Mouse (Mus musculus) limb, embryonic 11.5 days (tissue): ENCODE results near the gene Cnot6. TPM values are rescaled to one million over a fixed set of nuclear protein-coding genes. Genes with fewer than 3 reads are reported as not detected.

ENCODE experiments used
- ATAC-seq: fragments of 200-750 bp; cut with Nextera tagmentation; 2 replicates; pipeline ENCODE4 v1.8.0; 2017; ENCODE audit warnings: low read depth; ENCODE audit not compliant: insufficient number of reproducible peaks, low FRiP score, low TSS enrichment
- DNase-seq: peaks from one replicate; pipeline ENCODE4 v3.0.0-alpha.2; 2015; ENCODE audit warnings: low spot score
- H3K27ac ChIP-seq: fragments of 300-500 bp; sonication (generic); replicated peaks from 2 replicates; pipeline ENCODE4 v1.5.1; 2014; ENCODE audit warnings: low read depth, mild to moderate bottlenecking, low read length
- H3K27me3 ChIP-seq: fragments of 300-500 bp; sonication (generic); 2 replicates; pipeline ENCODE4 v1.6.1; 2014; ENCODE audit warnings: mild to moderate bottlenecking, low read length, mixed read lengths; ENCODE audit not compliant: control insufficient read depth, insufficient read depth
- H3K36me3 ChIP-seq: fragments of 300-500 bp; sonication (generic); 2 replicates; pipeline ENCODE4 v1.6.1; 2014; ENCODE audit warnings: mild to moderate bottlenecking, low read length, moderate library complexity, mixed read lengths; ENCODE audit not compliant: control insufficient read depth, insufficient read depth
- H3K4me1 ChIP-seq: fragments of 300-500 bp; sonication (generic); 2 replicates; pipeline ENCODE4 v1.6.1; 2014; ENCODE audit warnings: low read length, mixed read lengths; ENCODE audit not compliant: control insufficient read depth, insufficient read depth
- H3K4me2 ChIP-seq: fragments of 300-500 bp; sonication (generic); 2 replicates; pipeline ENCODE4 v1.6.1; 2014; ENCODE audit warnings: low read depth, mild to moderate bottlenecking, moderate library complexity; ENCODE audit not compliant: severe bottlenecking
- H3K4me3 ChIP-seq: fragments of 300-500 bp; sonication (generic); 2 replicates; pipeline ENCODE4 v1.5.1; 2014; ENCODE audit warnings: low read depth, low read length
- H3K9ac ChIP-seq: fragments of 300-500 bp; sonication (generic); 2 replicates; pipeline ENCODE4 v1.6.1; 2014; ENCODE audit warnings: mild to moderate bottlenecking, low read length
- H3K9me3 ChIP-seq: fragments of 300-500 bp; sonication (generic); 2 replicates; pipeline ENCODE4 v1.6.1; 2016; ENCODE audit warnings: low read length; ENCODE audit not compliant: control insufficient read depth
- WGBS: fragments of 180-500 bp; shearing (Covaris S2); extraction: QIAGEN DNeasy Blood & Tissue Kit; methylation state at CpG from one replicate; pipeline ENCODE4 v1.1.7; 2014; 5-methylcytosine and 5-hydroxymethylcytosine counted together
- polyA plus RNA-seq: library from polyadenylated mRNA; unstranded; fragments of >200 nt; fragmentation: Nextera tagmentation; extraction: Ambion mirVana; gene quantifications from 2 replicates; pipeline ENCODE4 v1.2.1, GENCODE M21; 2014

The Cnot6 gene
- polyA plus RNA-seq, 1 experiment from 2014 or later: 53.9 TPM

DNA sequence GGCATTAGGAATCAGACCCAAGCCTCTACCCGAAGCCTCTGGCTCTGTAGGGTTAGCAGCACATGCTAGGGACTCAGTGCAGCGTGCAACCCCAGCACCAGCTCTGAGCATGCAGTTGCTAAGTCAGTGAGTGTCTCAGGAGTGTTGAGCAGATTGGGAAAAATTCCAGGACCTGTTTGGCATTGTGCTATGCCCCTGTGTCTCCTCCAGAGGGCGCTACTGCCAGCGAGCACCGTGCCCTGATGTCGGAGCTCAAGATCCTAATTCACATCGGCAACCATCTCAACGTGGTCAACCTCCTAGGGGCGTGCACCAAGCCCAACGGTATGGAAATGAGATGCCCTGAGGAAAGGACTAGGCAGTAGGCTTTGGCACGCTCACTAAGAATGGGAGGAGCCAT is 76.1 kb downstream of the Cnot6 start:
- peak; percentile 42 for DNase-seq
- no peaks in the 10 kb centered on the region for H3K4me1 ChIP-seq
- H3K4me3 ChIP-seq: no peak overlapping the region
- H3K9ac ChIP-seq: no peak overlapping the region
- no peaks in the 10 kb centered on the region for H3K36me3 ChIP-seq
- H3K9me3 ChIP-seq: no peaks in the 10 kb centered on the region
- no peak overlapping the region for H3K4me2 ChIP-seq
- ATAC-seq: no peak
- 4% methylated on average over 11 of the region's 11 CpGs for WGBS
- H3K27me3 ChIP-seq: peaks cover 49% of the 10 kb centered on the region
- no peak overlapping the region for H3K27ac ChIP-seq

DNA sequence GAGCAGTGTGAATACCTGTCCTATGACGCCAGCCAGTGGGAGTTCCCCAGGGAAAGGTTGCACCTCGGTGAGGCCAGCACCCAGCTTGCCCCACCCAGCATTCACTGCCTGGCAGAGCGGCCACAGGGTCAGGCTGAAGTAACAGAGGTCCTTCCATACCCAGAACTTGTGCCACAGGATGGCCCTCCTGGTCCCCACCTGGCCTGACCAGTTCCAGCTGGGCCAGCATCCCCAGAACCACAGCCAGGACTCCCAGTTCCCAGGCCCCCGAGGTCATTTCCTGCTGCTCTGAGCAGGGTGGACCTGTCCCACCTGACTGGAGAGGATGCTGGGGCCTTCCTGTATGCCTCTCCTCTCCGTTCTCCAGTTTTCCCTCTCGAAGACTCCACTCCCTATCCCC is 76.9 kb downstream of the Cnot6 start:
- Histone ChIP-seq H3K36me3 (no peaks in the 10 kb centered on the region), H3K27me3 (peaks cover 49% of the 10 kb centered on the region), H3K4me1 (no peaks in the 10 kb centered on the region), H3K9me3 (no peaks in the 10 kb centered on the region), H3K9ac (no peak overlapping the region), H3K4me3 (no peak overlapping the region), H3K4me2 (no peak overlapping the region), H3K27ac (no peak overlapping the region)
- DNase-seq (no peak), ATAC-seq (no peak)
- whole genome bisulfite sequencing: 62% methylated on average over 6 of the region's 6 CpGs

- Histone ChIP-seq H3K4me3 (0 out of 2 replicates have a peak overlapping the region, but pooled peaks have one; percentile 10), H3K27ac (no peak overlapping the region), H3K4me1 (no peaks in the 10 kb centered on the region), H3K27me3 (peaks cover 49% of the 10 kb centered on the region), H3K4me2 (0 out of 2 replicates have a peak overlapping the region, but pooled peaks have one; percentile 2), H3K9ac (no peak overlapping the region), H3K9me3 (no peaks in the 10 kb centered on the region), H3K36me3 (no peaks in the 10 kb centered on the region)
- no peak for ATAC-seq
- DNase-seq: peak; percentile 34
- WGBS: 6% methylated on average over 22 of the region's 22 CpGs
Measured at GRCm38 (mm10) chr11:49634101-49634500, 78.4 kb downstream of the Cnot6 start.

DNA sequence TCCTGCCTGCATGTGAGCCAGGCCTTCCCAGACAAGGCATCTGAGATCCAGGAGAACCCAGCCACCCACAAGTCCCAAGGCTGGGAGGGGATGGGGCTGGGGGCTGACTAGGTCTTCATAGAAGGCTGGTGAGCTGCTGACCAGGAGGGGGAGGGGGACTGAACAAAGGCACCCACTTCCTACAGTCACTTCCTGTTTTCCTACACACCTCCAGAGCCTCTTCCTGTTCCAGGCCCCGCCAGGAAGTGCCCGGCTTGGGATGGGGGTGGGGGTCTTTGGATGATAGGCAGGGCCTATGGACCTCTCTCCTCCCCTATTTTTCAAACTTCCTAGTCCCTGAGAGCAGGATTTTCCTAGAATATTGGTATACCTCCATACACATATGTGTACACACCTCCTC is 80.3 kb downstream of the Cnot6 start:
- no peaks in the 10 kb centered on the region for H3K9me3 ChIP-seq
- 100% methylated on average over 2 of the region's 2 CpGs for WGBS
- no peak for ATAC-seq
- no peaks in the 10 kb centered on the region for H3K36me3 ChIP-seq
- H3K27me3 ChIP-seq: peaks cover 43% of the 10 kb centered on the region
- H3K27ac ChIP-seq: no peak overlapping the region
- no peak for DNase-seq
- no peaks in the 10 kb centered on the region for H3K4me1 ChIP-seq
- H3K4me3 ChIP-seq: no peak overlapping the region
- H3K9ac ChIP-seq: no peak overlapping the region
- no peak overlapping the region for H3K4me2 ChIP-seq

GRCm38 (mm10) chr11:49631154-49631553 is 81.4 kb downstream of the Cnot6 start:
- H3K4me2 ChIP-seq: no peak overlapping the region
- WGBS: 24% methylated on average over 3 of the region's 3 CpGs
- no peaks in the 10 kb centered on the region for H3K36me3 ChIP-seq
- no peaks in the 10 kb centered on the region for H3K9me3 ChIP-seq
- no peaks in the 10 kb centered on the region for H3K4me1 ChIP-seq
- H3K27me3 ChIP-seq: peaks cover 32% of the 10 kb centered on the region
- H3K27ac ChIP-seq: no peak overlapping the region
- ATAC-seq: no peak
- DNase-seq: no peak
- no peak overlapping the region for H3K4me3 ChIP-seq
- H3K9ac ChIP-seq: no peak overlapping the region

DNA sequence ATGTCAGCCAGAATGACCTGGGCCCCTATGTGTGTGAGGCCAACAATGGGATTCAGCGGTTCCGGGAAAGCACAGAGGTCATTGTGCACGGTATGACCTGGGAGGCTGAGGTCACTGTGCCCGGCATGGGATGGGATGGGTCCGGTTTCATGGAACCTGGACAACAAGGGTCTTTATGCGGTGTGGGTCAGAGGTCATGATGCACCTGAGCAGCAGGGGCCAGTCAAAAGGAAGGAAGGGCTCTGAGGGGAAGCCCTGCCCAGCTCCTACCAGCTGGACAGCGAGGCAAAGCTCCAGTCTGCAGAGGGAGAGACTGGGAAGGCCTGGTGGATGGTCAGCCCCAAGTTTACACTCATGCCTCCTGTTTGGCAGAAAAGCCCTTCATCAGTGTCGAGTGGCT is 85.8 kb downstream of the Cnot6 start:
- no peak overlapping the region for H3K27ac ChIP-seq
- no peak for DNase-seq

GRCm38 (mm10) chr11:49625863-49626262 is 86.7 kb downstream of the Cnot6 start:
- Histone ChIP-seq H3K36me3 (no peaks in the 10 kb centered on the region), H3K4me1 (no peaks in the 10 kb centered on the region), H3K4me3 (no peak overlapping the region), H3K27me3 (no peaks in the 10 kb centered on the region; the same call in 1 of the 2 replicates), H3K4me2 (no peak overlapping the region), H3K27ac (no peak overlapping the region), H3K9ac (no peak overlapping the region), H3K9me3 (no peaks in the 10 kb centered on the region)
- no peak for DNase-seq
- no peak for ATAC-seq
- WGBS: 58% methylated on average over 15 of the region's 15 CpGs

More for the DNA sequence above, 85.8 kb downstream of the Cnot6 start:
- Histone ChIP-seq H3K4me2 (no peak overlapping the region), H3K27me3 (no peaks in the 10 kb centered on the region; the same call in 1 of the 2 replicates), H3K9ac (no peak overlapping the region), H3K36me3 (no peaks in the 10 kb centered on the region), H3K4me1 (no peaks in the 10 kb centered on the region), H3K4me3 (no peak overlapping the region), H3K9me3 (no peaks in the 10 kb centered on the region)
- 78% methylated on average over 8 of the region's 8 CpGs for WGBS
- no peak for ATAC-seq

DNA sequence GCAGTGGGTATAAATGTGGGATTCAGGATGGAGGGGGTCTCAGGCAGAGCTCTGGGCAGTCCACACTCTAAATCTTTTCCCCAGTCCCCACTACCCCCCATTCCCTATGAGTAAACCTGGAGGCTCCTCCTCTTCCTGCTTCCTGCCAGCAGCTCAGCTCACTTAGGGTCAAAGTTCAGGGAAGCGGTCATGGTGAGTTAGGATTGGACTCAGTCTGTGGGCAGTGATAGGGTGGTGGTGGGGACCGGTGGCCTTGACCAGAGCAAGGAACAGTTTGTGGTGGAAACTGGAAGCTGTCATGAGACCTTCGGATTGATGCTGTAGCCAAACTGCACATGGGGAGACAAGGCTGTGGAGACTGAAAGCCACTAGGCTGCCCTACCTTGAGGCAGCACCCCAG is 88.4 kb downstream of the Cnot6 start:
- 81% methylated on average over 3 of the region's 3 CpGs for WGBS

GRCm38 (mm10) chr11:49621953-49622352 is 90.6 kb downstream of the Cnot6 start:
- no peak overlapping the region for H3K4me3 ChIP-seq
- no peak for ATAC-seq
- WGBS: 83% methylated on average over 5 of the region's 5 CpGs

More for the DNA sequence above, 88.4 kb downstream of the Cnot6 start:
- no peak overlapping the region for H3K9ac ChIP-seq
- no peaks in the 10 kb centered on the region for H3K36me3 ChIP-seq
- no peaks in the 10 kb centered on the region for H3K9me3 ChIP-seq
- no peak overlapping the region for H3K27ac ChIP-seq
- H3K4me2 ChIP-seq: no peak overlapping the region
- H3K4me3 ChIP-seq: no peak overlapping the region
- H3K27me3 ChIP-seq: no peaks in the 10 kb centered on the region
- ATAC-seq (no peak), DNase-seq (no peak)
- no peaks in the 10 kb centered on the region for H3K4me1 ChIP-seq

More at GRCm38 (mm10) chr11:49621953-49622352, 90.6 kb downstream of the Cnot6 start:
- no peaks in the 10 kb centered on the region for H3K9me3 ChIP-seq
- no peaks in the 10 kb centered on the region for H3K27me3 ChIP-seq
- H3K36me3 ChIP-seq: no peaks in the 10 kb centered on the region
- H3K9ac ChIP-seq: no peak overlapping the region
- no peak overlapping the region for H3K4me2 ChIP-seq
- H3K27ac ChIP-seq: no peak overlapping the region
- DNase-seq: no peak
- no peaks in the 10 kb centered on the region for H3K4me1 ChIP-seq
